Mouse (Mus musculus) limb, embryonic 11.5 days (tissue): ENCODE data around the gene Rinl. TPM values are rescaled to one million over a fixed set of nuclear protein-coding genes. Genes with fewer than 3 reads are reported as not detected.

Experiments used
- ATAC-seq: fragments of 200-750 bp; cut with Nextera tagmentation; 2 replicates; pipeline ENCODE4 v1.8.0; 2017; ENCODE audit warnings: low read depth; ENCODE audit not compliant: insufficient number of reproducible peaks, low FRiP score, low TSS enrichment
- DNase-seq: peaks from one replicate; pipeline ENCODE4 v3.0.0-alpha.2; 2015; ENCODE audit warnings: low spot score
- H3K27ac ChIP-seq: fragments of 300-500 bp; sonication (generic); replicated peaks from 2 replicates; pipeline ENCODE4 v1.5.1; 2014; ENCODE audit warnings: low read depth, mild to moderate bottlenecking, low read length
- H3K27me3 ChIP-seq: fragments of 300-500 bp; sonication (generic); 2 replicates; pipeline ENCODE4 v1.6.1; 2014; ENCODE audit warnings: mild to moderate bottlenecking, low read length, mixed read lengths; ENCODE audit not compliant: control insufficient read depth, insufficient read depth
- H3K36me3 ChIP-seq: fragments of 300-500 bp; sonication (generic); 2 replicates; pipeline ENCODE4 v1.6.1; 2014; ENCODE audit warnings: mild to moderate bottlenecking, low read length, moderate library complexity, mixed read lengths; ENCODE audit not compliant: control insufficient read depth, insufficient read depth
- H3K4me1 ChIP-seq: fragments of 300-500 bp; sonication (generic); 2 replicates; pipeline ENCODE4 v1.6.1; 2014; ENCODE audit warnings: low read length, mixed read lengths; ENCODE audit not compliant: control insufficient read depth, insufficient read depth
- H3K4me2 ChIP-seq: fragments of 300-500 bp; sonication (generic); 2 replicates; pipeline ENCODE4 v1.6.1; 2014; ENCODE audit warnings: low read depth, mild to moderate bottlenecking, moderate library complexity; ENCODE audit not compliant: severe bottlenecking
- H3K4me3 ChIP-seq: fragments of 300-500 bp; sonication (generic); 2 replicates; pipeline ENCODE4 v1.5.1; 2014; ENCODE audit warnings: low read depth, low read length
- H3K9ac ChIP-seq: fragments of 300-500 bp; sonication (generic); 2 replicates; pipeline ENCODE4 v1.6.1; 2014; ENCODE audit warnings: mild to moderate bottlenecking, low read length
- H3K9me3 ChIP-seq: fragments of 300-500 bp; sonication (generic); 2 replicates; pipeline ENCODE4 v1.6.1; 2016; ENCODE audit warnings: low read length; ENCODE audit not compliant: control insufficient read depth
- WGBS: fragments of 180-500 bp; shearing (Covaris S2); extraction: QIAGEN DNeasy Blood & Tissue Kit; methylation state at CpG from one replicate; pipeline ENCODE4 v1.1.7; 2014; 5-methylcytosine and 5-hydroxymethylcytosine counted together
- polyA plus RNA-seq: library from polyadenylated mRNA; unstranded; fragments of >200 nt; fragmentation: Nextera tagmentation; extraction: Ambion mirVana; gene quantifications from 2 replicates; pipeline ENCODE4 v1.2.1, GENCODE M21; 2014

Rinl gene
- polyA plus RNA-seq, 1 experiment from 2014 or later: 3.2 TPM

DNA sequence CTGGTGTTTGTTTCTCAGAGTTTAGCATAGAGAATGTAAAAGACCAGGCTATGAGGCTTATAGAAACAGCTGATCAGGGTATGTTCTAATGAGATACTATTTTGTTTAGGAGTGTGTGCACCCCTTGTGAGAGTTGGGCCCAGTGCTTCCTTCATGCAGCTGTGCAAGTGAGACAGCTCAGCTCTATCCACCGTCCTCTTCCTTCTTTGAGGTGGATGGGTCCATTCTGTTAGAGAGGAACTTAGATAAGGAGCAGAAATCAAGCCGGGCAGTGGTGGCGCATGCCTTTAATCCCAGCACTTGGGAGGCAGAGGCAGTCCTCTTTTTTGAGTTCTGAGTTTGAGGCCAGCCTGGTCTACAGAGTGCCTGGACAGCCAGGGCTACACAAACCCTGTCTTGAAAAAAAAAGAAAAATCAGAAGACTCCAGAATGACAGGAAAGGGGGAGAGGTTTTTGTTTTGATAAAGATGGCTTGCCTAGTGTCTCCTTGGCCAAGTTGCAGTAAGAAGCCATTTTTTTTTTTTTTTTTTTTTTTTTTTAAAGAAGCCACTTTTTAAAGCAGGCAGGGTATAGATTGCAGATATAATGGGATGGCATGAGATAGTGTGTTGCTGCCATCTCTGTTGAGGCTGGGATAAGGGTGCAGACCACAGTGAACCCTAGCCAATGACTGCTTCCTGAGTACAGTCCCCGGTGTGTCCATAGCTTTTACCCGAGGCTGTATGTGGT, 25.7 kb downstream of the Rinl start:
- 91% methylated on average over 5 of the region's 5 CpGs for WGBS
- ATAC-seq (no peak), DNase-seq (no peak)
- H3K27me3 ChIP-seq: no peaks in the 10 kb centered on the region
- H3K4me3 ChIP-seq: no peak overlapping the region
- H3K4me1 ChIP-seq: peaks cover 14% of the 10 kb centered on the region
- H3K36me3 ChIP-seq: peaks cover 59% of the 10 kb centered on the region
- no peaks in the 10 kb centered on the region for H3K9me3 ChIP-seq
- no peak overlapping the region for H3K4me2 ChIP-seq
- H3K27ac ChIP-seq: no peak overlapping the region
- H3K9ac ChIP-seq: no peak overlapping the region

DNA sequence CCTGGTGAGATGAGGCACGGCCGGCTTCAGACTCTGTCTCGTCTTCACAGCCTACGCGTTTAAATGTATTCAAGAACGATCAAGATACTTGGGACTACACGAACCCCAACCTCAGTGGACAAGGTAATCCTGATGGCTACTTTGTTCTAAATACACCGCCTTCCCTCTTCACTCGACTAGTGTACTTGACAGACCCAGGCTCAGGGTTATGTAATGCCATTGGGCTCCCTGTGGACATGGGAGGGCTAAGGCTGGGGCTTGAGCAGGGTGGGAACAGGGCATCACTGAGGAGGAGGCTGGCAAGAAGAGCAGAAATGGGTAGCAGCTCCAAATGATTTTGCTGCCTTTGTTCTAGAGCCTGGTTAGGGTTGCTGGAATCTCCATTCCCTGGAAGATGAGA, 26.5 kb downstream of the Rinl start:
- ATAC-seq (no peak), DNase-seq (no peak)
- H3K4me1 ChIP-seq: peaks cover 14% of the 10 kb centered on the region
- no peak overlapping the region for H3K9ac ChIP-seq
- no peak overlapping the region for H3K4me2 ChIP-seq
- H3K27me3 ChIP-seq: no peaks in the 10 kb centered on the region
- 94% methylated on average over 9 of the region's 9 CpGs for WGBS
- H3K9me3 ChIP-seq: no peaks in the 10 kb centered on the region
- peaks cover 66% of the 10 kb centered on the region for H3K36me3 ChIP-seq
- H3K27ac ChIP-seq: no peak overlapping the region
- no peak overlapping the region for H3K4me3 ChIP-seq

DNA sequence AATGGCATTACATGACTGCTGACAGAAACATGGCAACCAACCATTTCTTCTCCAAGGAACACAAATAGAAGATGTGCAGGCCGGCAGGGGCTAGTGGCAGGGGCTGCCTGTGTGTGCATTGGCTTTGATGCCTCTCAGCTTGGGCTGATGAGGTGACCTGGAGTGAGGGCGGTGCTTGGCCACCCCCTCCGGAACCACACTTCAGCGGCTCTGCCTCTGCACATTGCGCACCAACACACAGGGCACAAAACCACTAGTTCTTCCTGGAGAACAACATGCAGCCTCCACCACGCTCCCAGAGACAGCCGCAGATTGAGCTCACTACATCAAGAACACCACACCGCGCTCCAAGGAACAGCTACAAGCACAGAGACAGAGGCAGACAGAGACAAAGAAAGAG, 27.4 kb downstream of the Rinl start:
- Histone ChIP-seq H3K9me3 (no peaks in the 10 kb centered on the region), H3K4me1 (peaks cover 14% of the 10 kb centered on the region), H3K27ac (no peak overlapping the region), H3K4me2 (no peak overlapping the region), H3K36me3 (peaks cover 74% of the 10 kb centered on the region), H3K27me3 (no peaks in the 10 kb centered on the region), H3K9ac (no peak overlapping the region), H3K4me3 (no peak overlapping the region)
- DNase-seq: no peak
- no peak for ATAC-seq
- WGBS: 91% methylated on average over 9 of the region's 9 CpGs

DNA sequence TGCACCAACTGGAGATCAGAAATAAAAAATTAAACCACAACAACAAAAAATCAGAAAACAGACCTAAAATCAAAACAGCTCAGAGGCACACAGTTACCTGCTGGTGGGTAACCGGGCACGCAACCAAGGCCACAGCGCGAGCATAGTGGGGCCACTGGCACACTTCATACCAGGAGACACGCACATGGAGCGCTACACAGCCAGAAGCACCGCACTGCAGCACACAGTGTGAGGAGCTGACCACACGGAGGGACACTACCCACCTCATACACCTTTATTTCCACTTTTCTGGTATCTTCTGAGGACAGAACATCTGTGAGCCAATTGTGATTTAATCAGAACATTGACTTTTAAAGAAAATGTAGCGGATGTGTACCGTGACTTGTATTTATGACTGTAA, 28.2 kb downstream of the Rinl start:
- H3K4me2 ChIP-seq: no peak overlapping the region
- no peak for DNase-seq
- no peak for ATAC-seq
- no peak overlapping the region for H3K9ac ChIP-seq
- no peaks in the 10 kb centered on the region for H3K9me3 ChIP-seq
- no peaks in the 10 kb centered on the region for H3K27me3 ChIP-seq
- H3K4me3 ChIP-seq: no peak overlapping the region
- H3K36me3 ChIP-seq: peaks cover 80% of the 10 kb centered on the region
- 94% methylated on average over 10 of the region's 10 CpGs for WGBS
- peaks cover 14% of the 10 kb centered on the region for H3K4me1 ChIP-seq
- no peak overlapping the region for H3K27ac ChIP-seq

DNA sequence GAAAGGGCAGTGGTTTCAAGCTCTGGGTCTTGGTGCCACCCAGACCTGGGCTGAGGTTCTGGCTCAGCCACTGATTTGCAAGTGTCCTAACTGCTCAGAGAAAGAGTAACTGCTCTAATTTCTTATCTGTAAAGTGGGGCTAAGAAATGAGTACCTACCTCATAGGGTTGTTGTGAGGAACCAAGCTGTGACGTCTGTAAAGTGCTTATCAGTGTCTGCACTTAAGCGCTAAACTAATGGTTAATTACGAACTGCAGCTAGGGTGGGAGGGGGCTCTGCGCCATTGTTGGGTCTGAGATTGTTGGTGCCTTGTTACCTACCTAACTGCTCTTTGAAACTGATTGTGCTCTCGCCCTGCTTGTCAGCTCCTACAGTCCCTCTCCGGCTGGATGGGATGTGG, 28.8 kb downstream of the Rinl start:
- peaks cover 82% of the 10 kb centered on the region for H3K36me3 ChIP-seq
- DNase-seq (no peak), ATAC-seq (no peak)
- no peak overlapping the region for H3K27ac ChIP-seq
- H3K4me1 ChIP-seq: peaks cover 10% of the 10 kb centered on the region; the same call in 1 of the 2 replicates
- no peak overlapping the region for H3K9ac ChIP-seq
- H3K4me3 ChIP-seq: no peak overlapping the region
- WGBS: 79% methylated on average over 6 of the region's 6 CpGs
- no peaks in the 10 kb centered on the region for H3K9me3 ChIP-seq
- no peaks in the 10 kb centered on the region for H3K27me3 ChIP-seq
- no peak overlapping the region for H3K4me2 ChIP-seq

DNA sequence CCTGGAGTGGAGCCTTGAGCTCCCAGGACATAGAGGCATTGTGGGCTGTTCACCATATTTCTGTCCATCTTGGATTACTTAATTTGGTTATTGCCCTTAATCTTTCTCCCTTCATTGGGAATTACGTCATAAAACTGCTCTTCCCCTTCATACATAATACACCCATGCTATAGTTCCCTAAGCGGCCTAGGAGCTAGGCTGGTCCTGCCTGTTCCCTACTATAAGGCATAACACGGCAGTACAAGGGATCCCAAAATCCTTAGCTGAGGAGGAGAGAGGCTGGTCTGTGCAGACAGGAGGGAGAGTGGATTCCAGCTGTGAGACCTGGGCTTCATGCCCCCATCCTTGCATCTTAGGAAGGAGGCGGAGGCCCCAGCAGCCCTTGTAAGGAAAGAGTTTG, 29.2 kb downstream of the Rinl start:
- H3K9ac ChIP-seq: peak overlapping the region; percentile 17; the same call in 1 of the 2 replicates
- H3K4me1 ChIP-seq: peaks cover 7% of the 10 kb centered on the region; the same call in 1 of the 2 replicates

DNA sequence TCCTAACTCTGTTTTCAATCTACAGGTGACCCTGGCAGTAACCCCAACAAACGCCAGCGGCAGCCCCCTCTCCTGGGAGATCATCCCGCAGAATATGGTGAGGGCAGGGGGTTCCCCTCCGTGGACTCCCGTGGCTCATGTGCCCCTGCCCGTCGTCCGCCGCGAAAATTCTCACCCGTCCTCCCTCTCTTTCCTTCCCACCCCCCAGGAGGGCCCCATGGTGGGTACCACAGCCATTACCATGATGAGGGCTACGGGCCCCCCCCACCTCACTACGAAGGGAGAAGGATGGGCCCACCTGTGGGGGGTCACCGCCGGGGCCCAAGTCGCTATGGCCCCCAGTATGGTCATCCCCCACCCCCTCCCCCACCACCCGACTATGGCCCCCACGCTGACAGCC, 29.7 kb downstream of the Rinl start:
- DNase-seq (no peak), ATAC-seq (no peak)
- Histone ChIP-seq H3K4me3 (no peak overlapping the region), H3K4me1 (peaks cover 3% of the 10 kb centered on the region; the same call in 1 of the 2 replicates), H3K9me3 (no peaks in the 10 kb centered on the region), H3K27me3 (no peaks in the 10 kb centered on the region), H3K27ac (no peak overlapping the region), H3K36me3 (peaks cover 75% of the 10 kb centered on the region), H3K4me2 (no peak overlapping the region), H3K9ac (peak overlapping the region; percentile 17; the same call in 1 of the 2 replicates)
- WGBS: 85% methylated on average over 18 of the region's 18 CpGs

More for the DNA sequence above, 29.2 kb downstream of the Rinl start:
- no peak overlapping the region for H3K4me2 ChIP-seq
- H3K9me3 ChIP-seq: no peaks in the 10 kb centered on the region
- peaks cover 80% of the 10 kb centered on the region for H3K36me3 ChIP-seq
- no peak overlapping the region for H3K27ac ChIP-seq
- 86% methylated on average over 4 of the region's 4 CpGs for WGBS
- ATAC-seq: no peak
- no peak overlapping the region for H3K4me3 ChIP-seq
- H3K27me3 ChIP-seq: no peaks in the 10 kb centered on the region
- DNase-seq: no peak

DNA sequence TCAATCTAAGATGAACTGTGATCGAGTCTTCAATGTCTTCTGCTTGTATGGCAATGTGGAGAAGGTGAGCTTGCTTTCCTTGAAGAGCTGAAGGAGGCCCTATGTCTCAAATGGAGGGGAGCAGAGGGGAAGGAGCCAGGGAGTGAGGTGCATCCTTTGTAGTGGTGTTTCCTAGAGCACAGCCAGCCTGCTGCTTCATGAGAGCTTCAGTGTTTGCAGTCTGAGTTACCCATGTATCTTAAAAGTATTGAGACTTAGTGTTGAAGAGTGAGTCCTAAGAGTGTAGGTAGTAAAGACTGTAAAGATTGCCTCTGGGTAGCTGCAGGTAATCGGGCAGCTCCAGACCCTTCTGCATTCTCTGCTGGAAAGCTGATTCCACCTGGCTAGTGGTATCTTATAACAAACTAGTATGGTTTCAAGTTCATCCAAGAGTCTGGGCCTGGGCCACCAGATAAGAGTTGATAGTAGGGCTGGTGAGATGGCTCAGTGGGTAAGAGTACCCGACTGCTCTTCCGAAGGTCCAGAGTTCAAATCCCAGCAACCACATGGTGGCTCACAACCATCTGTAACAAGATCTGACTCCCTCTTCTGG, 30.2 kb downstream of the Rinl start:
- Histone ChIP-seq H3K4me3 (no peak overlapping the region), H3K36me3 (peaks cover 70% of the 10 kb centered on the region), H3K4me1 (peaks cover 3% of the 10 kb centered on the region; the same call in 1 of the 2 replicates), H3K27me3 (no peaks in the 10 kb centered on the region), H3K27ac (no peak overlapping the region), H3K9ac (no peak overlapping the region), H3K4me2 (no peak overlapping the region), H3K9me3 (no peaks in the 10 kb centered on the region)
- DNase-seq (no peak), ATAC-seq (no peak)
- 95% methylated on average over 4 of the region's 4 CpGs for WGBS
